Mouse (Mus musculus) embryonic fibroblast, embryonic 13.5 days (primary cell): ENCODE data around the gene Hsd11b2. TPM values are rescaled to one million over a fixed set of nuclear protein-coding genes. Genes with fewer than 3 reads are reported as not detected.

Experiments
- H3K27ac ChIP-seq: 2 replicates; pipeline ENCODE4 v1.5.1; 2012; ENCODE audit warnings: low read length, control low read depth, inconsistent platforms; ENCODE audit not compliant: insufficient read depth
- H3K4me1 ChIP-seq: 2 replicates; pipeline ENCODE4 v1.6.1; 2011; ENCODE audit warnings: low read length; ENCODE audit not compliant: control insufficient read depth, insufficient read depth
- H3K4me3 ChIP-seq: 2 replicates; pipeline ENCODE4 v1.5.1; 2011; ENCODE audit warnings: mild to moderate bottlenecking, control low read depth, low read length; ENCODE audit not compliant: insufficient read depth
- CTCF ChIP-seq: IDR thresholded peaks from 2 replicates; pipeline ENCODE4 v1.5.1; 2011; ENCODE audit warnings: mild to moderate bottlenecking, control low read depth, low read length, moderate library complexity, borderline replicate concordance; ENCODE audit not compliant: insufficient read depth
- POLR2A ChIP-seq: IDR thresholded peaks from 2 replicates; pipeline ENCODE4 v1.6.1; 2011; ENCODE audit warnings: low read depth, mild to moderate bottlenecking, control low read depth, low read length, moderate library complexity
- polyA plus RNA-seq: library from polyadenylated mRNA; stranded (reverse); fragments of >200 nt; gene quantifications from 2 replicates; pipeline ENCODE4 v1.2.4, GENCODE M21; 2011; ENCODE audit warnings: low read depth; ENCODE audit not compliant: missing spikeins, insufficient read length

The Hsd11b2 gene
- polyA plus RNA-seq, 1 experiment, result 0.28 TPM

- no peak for TF ChIP-seq POLR2A
- TF ChIP-seq CTCF, result no peak
- Histone ChIP-seq H3K27ac (no peak overlapping the region), H3K4me3 (no peak overlapping the region), H3K4me1 (0 out of 2 replicates have a peak, but pooled peaks cover 4% of the 10 kb centered on the region)
Measured at GRCm38 (mm10) chr8:105520521-105520920, 2.0 kb downstream of the Hsd11b2 start.

GRCm38 (mm10) chr8:105521061-105521460 lies 2.5 kb downstream of the Hsd11b2 start:
- H3K27ac ChIP-seq, result no peak overlapping the region

GRCm38 (mm10) chr8:105521995-105522769 lies 3.6 kb downstream of the Hsd11b2 start:
- H3K4me3 ChIP-seq, result no peak overlapping the region
- no peak overlapping the region for H3K27ac ChIP-seq
- 0 out of 2 replicates have a peak, but pooled peaks cover 4% of the 10 kb centered on the region for H3K4me1 ChIP-seq
- no peak for TF ChIP-seq CTCF
- TF ChIP-seq POLR2A, result no peak

More at GRCm38 (mm10) chr8:105521061-105521460, 2.5 kb downstream of the Hsd11b2 start:
- TF ChIP-seq POLR2A (no peak), CTCF (no peak)
- Histone ChIP-seq H3K4me3 (no peak overlapping the region), H3K4me1 (0 out of 2 replicates have a peak, but pooled peaks cover 4% of the 10 kb centered on the region)

GRCm38 (mm10) chr8:105522890-105523289 lies 4.3 kb downstream of the Hsd11b2 start:
- H3K27ac ChIP-seq, result no peak overlapping the region
- no peak overlapping the region for H3K4me3 ChIP-seq
- H3K4me1 ChIP-seq, result 0 out of 2 replicates have a peak, but pooled peaks cover 4% of the 10 kb centered on the region
- TF ChIP-seq POLR2A (no peak), CTCF (no peak)

GRCm38 (mm10) chr8:105527110-105527509 lies 8.6 kb downstream of the Hsd11b2 start:
- H3K4me3 ChIP-seq, result no peak overlapping the region
- no peaks in the 10 kb centered on the region for H3K4me1 ChIP-seq
- H3K27ac ChIP-seq, result no peak overlapping the region
- TF ChIP-seq CTCF (no peak), POLR2A (no peak)

GRCm38 (mm10) chr8:105528206-105528605 lies 9.7 kb downstream of the Hsd11b2 start:
- H3K27ac ChIP-seq, result no peak overlapping the region
- H3K4me3 ChIP-seq, result no peak overlapping the region
- no peak for TF ChIP-seq POLR2A
- TF ChIP-seq CTCF, result no peak
- no peaks in the 10 kb centered on the region for H3K4me1 ChIP-seq

GRCm38 (mm10) chr8:105529271-105529670 lies 10.7 kb downstream of the Hsd11b2 start:
- no peak overlapping the region for H3K4me3 ChIP-seq
- TF ChIP-seq CTCF (no peak), POLR2A (no peak)
- H3K27ac ChIP-seq, result no peak overlapping the region
- H3K4me1 ChIP-seq, result no peaks in the 10 kb centered on the region

- Histone ChIP-seq H3K4me3 (no peak overlapping the region), H3K4me1 (no peaks in the 10 kb centered on the region), H3K27ac (no peak overlapping the region)
- peak; percentile 37; the same call in 1 of the 2 replicates for TF ChIP-seq CTCF
- no peak for TF ChIP-seq POLR2A
Measured at GRCm38 (mm10) chr8:105531774-105532173, 13.2 kb downstream of the Hsd11b2 start.

- Histone ChIP-seq H3K27ac (no peak overlapping the region), H3K4me3 (no peak overlapping the region), H3K4me1 (no peaks in the 10 kb centered on the region)
- TF ChIP-seq POLR2A, result no peak
- TF ChIP-seq CTCF, result no peak
Measured at GRCm38 (mm10) chr8:105533439-105533838, 14.9 kb downstream of the Hsd11b2 start.

- TF ChIP-seq CTCF (peak; percentile 75), POLR2A (no peak)
- Histone ChIP-seq H3K4me1 (no peaks in the 10 kb centered on the region), H3K4me3 (no peak overlapping the region), H3K27ac (no peak overlapping the region)
Measured at GRCm38 (mm10) chr8:105533892-105534329, 15.4 kb downstream of the Hsd11b2 start.
